Mouse (Mus musculus) heart, embryonic 15.5 days (tissue): ENCODE results near the gene Apopt1. TPM values are rescaled to one million over a fixed set of nuclear protein-coding genes. Genes with fewer than 3 reads are reported as not detected.
A peak's percentile ranks its signal among the peaks of the same experiment; 100 is the strongest.

Experiments used
- ATAC-seq: fragments of 200-750 bp; cut with Nextera tagmentation; replicated peaks from 2 replicates; pipeline ENCODE4 v1.8.0; 2017; ENCODE audit warnings: low read depth, moderate TSS enrichment; ENCODE audit not compliant: insufficient number of reproducible peaks, insufficient read depth, low FRiP score
- H3K27ac ChIP-seq: fragments of 300-500 bp; sonication (generic); 2 replicates; pipeline ENCODE4 v1.5.1; 2015; ENCODE audit warnings: mild to moderate bottlenecking, inconsistent platforms
- H3K27me3 ChIP-seq: fragments of 300-500 bp; sonication (generic); 2 replicates; pipeline ENCODE4 v1.6.1; 2015; ENCODE audit warnings: inconsistent platforms
- H3K36me3 ChIP-seq: fragments of 300-500 bp; sonication (generic); 2 replicates; pipeline ENCODE4 v1.6.1; 2015; ENCODE audit warnings: mild to moderate bottlenecking, inconsistent platforms
- H3K4me1 ChIP-seq: fragments of 300-500 bp; sonication (generic); replicated peaks from 2 replicates; pipeline ENCODE4 v1.6.1; 2015; ENCODE audit warnings: inconsistent platforms
- H3K4me2 ChIP-seq: fragments of 300-500 bp; sonication (generic); 2 replicates; pipeline ENCODE4 v1.6.1; 2015; ENCODE audit warnings: inconsistent platforms, mild to moderate bottlenecking, moderate library complexity
- H3K4me3 ChIP-seq: fragments of 300-500 bp; sonication (generic); 2 replicates; pipeline ENCODE4 v1.5.1; 2015; ENCODE audit warnings: mild to moderate bottlenecking, inconsistent platforms
- H3K9ac ChIP-seq: fragments of 300-500 bp; sonication (generic); 2 replicates; pipeline ENCODE4 v1.6.1; 2015; ENCODE audit warnings: mild to moderate bottlenecking, inconsistent platforms
- H3K9me3 ChIP-seq: fragments of 300-500 bp; sonication (generic); replicated peaks from 2 replicates; pipeline ENCODE4 v1.6.1; 2016; ENCODE audit warnings: inconsistent platforms
- WGBS: fragments of 180-500 bp; shearing (Covaris S2); methylation state at CpG from one replicate; pipeline ENCODE4 v1.1.7; 2015; ENCODE audit warnings: mixed read lengths; 5-methylcytosine and 5-hydroxymethylcytosine counted together
- polyA plus RNA-seq: library from polyadenylated mRNA; unstranded; fragments of >200 nt; fragmentation: Nextera tagmentation; extraction: Ambion mirVana; gene quantifications from 2 replicates; pipeline ENCODE4 v1.2.1, GENCODE M21; 2015

Gene Apopt1
- polyA plus RNA-seq, 1 experiment from 2014 or later: 41.5 TPM

DNA sequence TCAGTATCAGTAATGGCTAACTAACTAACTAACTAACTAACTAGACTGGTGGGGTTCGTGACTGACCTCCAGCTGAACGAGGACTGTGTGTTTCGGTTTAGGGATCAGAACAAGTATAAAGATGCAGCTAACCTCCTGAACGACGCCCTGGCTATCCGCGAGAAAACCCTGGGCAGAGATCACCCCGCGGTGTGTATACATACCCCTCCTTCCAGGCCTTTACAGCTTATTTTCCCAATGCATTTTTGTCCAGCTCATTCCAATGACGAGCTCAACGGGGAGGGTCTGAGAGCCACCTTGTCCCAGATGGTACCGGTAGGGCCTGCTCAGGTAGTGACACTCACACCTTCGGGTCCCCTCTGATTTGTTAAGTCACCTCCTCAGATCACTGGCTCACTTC, 64.9 kb downstream of the Apopt1 start:
- Histone ChIP-seq H3K4me3 (no peak overlapping the region), H3K27me3 (no peaks in the 10 kb centered on the region), H3K4me2 (no peak overlapping the region), H3K9ac (no peak overlapping the region), H3K27ac (no peak overlapping the region), H3K9me3 (no peaks in the 10 kb centered on the region), H3K4me1 (no peaks in the 10 kb centered on the region; the same call in 1 of the 2 replicates), H3K36me3 (peaks cover 96% of the 10 kb centered on the region)
- 90% methylated on average over 13 of the region's 13 CpGs for WGBS
- ATAC-seq: no peak

DNA sequence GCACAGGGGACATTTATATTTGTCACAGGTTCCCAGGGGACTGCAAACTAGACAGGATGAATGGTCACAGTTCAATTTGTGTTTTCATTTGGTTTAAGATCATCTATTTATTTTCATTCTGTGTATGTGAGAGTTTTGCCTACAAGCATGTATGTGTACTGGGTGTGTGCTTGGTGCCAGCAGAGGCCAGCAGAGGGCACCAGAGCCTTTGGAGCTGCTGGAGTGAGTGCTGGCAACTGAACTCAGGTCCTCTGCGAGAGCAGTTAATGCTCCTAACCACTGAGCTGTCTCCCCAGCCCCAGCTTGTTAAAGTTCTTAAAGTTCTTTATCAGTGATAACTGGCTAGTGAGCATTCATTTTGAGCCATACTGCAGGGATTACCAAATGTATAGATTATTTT, 66.5 kb downstream of the Apopt1 start:
- Histone ChIP-seq H3K9me3 (no peaks in the 10 kb centered on the region), H3K4me1 (no peaks in the 10 kb centered on the region; the same call in 1 of the 2 replicates), H3K27ac (no peak overlapping the region), H3K27me3 (no peaks in the 10 kb centered on the region), H3K4me3 (no peak overlapping the region), H3K9ac (no peak overlapping the region), H3K36me3 (peaks cover 94% of the 10 kb centered on the region), H3K4me2 (no peak overlapping the region)
- 100% methylated on average over 1 of the region's 1 CpGs for WGBS
- no peak for ATAC-seq

DNA sequence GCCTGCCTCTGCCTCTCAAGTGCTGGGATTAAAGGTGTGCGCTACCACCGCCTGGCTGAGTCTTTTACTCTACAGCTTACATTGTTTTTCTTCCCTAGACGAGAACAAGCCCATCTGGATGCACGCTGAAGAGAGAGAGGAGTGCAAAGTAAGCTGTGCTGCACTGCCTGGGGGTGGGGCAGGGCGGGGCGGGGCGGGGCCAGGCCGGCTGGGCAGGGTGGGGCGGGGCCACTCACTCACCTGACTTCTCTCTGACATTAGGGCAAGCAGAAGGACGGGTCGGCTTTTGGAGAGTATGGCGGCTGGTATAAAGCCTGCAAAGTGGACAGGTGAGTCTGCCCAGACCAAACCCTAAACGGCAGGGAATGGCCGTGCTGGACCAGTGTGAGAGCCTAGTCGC, 72.1 kb downstream of the Apopt1 start:
- Histone ChIP-seq H3K27ac (no peak overlapping the region), H3K27me3 (no peaks in the 10 kb centered on the region), H3K9ac (no peak overlapping the region), H3K9me3 (no peaks in the 10 kb centered on the region), H3K4me2 (no peak overlapping the region), H3K4me3 (no peak overlapping the region), H3K4me1 (no peaks in the 10 kb centered on the region), H3K36me3 (peaks cover 94% of the 10 kb centered on the region)
- ATAC-seq: no peak
- WGBS: 71% methylated on average over 15 of the region's 15 CpGs

DNA sequence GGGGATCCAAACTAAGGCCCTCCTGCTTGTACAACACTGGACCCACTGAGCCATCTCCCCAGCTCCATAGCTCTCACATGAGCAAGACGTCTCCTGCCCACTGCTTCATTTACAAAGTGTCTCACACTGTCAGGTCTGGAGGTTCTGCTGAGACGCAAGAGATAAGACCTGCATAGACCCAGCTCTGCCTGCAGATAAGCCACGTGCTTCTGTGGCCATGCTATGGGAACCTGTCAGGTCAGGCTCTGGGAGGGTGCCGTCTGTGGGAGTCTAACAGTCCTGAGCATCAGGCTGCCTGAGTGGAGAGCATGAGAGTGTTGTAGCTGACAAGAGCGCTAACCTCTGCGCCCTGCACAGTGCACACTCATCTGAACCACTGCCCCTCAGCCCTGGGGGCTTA, 74.0 kb downstream of the Apopt1 start:
- WGBS: 59% methylated on average over 6 of the region's 6 CpGs
- ATAC-seq: no peak
- Histone ChIP-seq H3K4me3 (no peak overlapping the region), H3K4me2 (no peak overlapping the region), H3K9ac (no peak overlapping the region), H3K9me3 (no peaks in the 10 kb centered on the region), H3K27ac (no peak overlapping the region), H3K4me1 (no peaks in the 10 kb centered on the region), H3K36me3 (peaks cover 95% of the 10 kb centered on the region), H3K27me3 (no peaks in the 10 kb centered on the region)

DNA sequence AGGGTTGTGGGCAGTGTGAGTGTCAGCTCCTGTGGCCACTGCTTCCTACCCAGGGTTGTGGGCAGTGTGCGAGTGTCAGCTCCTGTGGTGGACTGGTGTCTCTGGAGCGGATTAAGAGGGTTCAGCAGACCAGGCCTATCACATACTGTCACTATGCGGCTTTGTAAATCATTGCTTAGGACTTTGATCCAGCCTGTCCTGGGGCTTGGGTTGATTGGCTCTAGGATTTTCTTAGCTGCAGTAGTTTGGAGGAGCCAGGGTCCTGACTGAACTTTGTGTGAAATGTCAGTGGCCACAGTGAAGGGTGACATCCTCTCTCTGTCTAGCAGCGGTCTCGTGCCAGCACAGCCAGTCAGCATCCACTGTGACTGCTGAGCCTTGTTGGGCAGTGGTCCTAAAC, 77.0 kb downstream of the Apopt1 start:
- H3K9me3 ChIP-seq: no peaks in the 10 kb centered on the region
- 93% methylated on average over 5 of the region's 5 CpGs for WGBS
- H3K27ac ChIP-seq: no peak overlapping the region
- no peak overlapping the region for H3K9ac ChIP-seq
- H3K4me2 ChIP-seq: no peak overlapping the region
- no peaks in the 10 kb centered on the region for H3K27me3 ChIP-seq
- H3K4me1 ChIP-seq: 0 out of 2 replicates have a peak, but pooled peaks cover 8% of the 10 kb centered on the region
- H3K4me3 ChIP-seq: no peak overlapping the region
- H3K36me3 ChIP-seq: peaks cover 91% of the 10 kb centered on the region
- ATAC-seq: no peak

DNA sequence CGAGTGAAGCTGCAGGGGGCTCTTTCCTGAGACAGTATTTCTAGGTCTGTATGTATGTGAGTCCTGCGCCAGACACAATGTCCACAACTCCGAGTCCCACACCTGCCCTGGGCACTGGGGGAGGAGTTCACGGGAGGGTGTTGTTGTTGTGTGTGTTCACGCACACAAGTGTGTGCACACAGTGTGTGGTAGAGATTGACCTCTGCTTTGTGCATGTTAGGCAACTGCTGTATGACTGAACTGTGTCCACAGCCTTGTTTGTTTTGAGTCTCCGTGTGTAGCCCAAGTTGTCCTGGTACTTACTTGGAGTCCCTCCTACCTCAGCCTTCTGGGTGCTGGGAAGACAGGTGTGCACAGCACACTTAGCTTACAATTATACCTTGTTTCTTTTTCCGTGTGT, 77.6 kb downstream of the Apopt1 start:
- Histone ChIP-seq H3K9ac (no peak overlapping the region), H3K9me3 (no peaks in the 10 kb centered on the region), H3K4me1 (0 out of 2 replicates have a peak, but pooled peaks cover 8% of the 10 kb centered on the region), H3K4me3 (no peak overlapping the region), H3K27me3 (no peaks in the 10 kb centered on the region), H3K27ac (no peak overlapping the region), H3K4me2 (no peak overlapping the region), H3K36me3 (peaks cover 91% of the 10 kb centered on the region)
- ATAC-seq: no peak
- WGBS: 89% methylated on average over 7 of the region's 7 CpGs

DNA sequence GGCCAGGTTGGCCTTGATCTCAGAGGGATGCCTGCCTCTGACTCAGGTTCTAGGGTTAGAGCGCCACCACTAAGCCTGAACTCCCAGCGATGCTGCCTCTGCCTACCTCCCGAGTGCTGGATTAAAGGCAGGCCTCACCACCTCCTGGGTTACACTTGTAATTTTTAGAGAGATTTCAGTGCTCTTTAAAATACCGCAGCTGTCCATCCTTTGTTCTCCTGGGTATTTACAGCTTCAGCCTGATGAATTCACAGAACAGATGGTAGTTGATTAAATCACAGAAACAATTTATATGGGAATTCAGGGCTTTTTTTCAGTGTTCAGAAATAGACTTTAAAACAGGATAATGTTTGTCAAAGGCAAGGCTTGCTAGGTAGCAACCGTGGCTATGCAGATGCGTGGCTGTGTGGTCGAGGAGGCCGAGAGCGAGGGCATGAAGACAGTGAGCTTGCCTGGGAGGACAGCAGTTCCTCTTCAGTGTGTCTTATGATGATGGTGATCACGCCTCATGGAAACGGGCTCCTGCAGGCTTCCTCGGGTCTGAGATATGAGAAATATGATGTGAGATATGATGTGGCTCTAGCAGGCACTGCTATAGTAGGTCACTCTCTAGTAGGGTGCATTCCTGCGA, 78.5 kb downstream of the Apopt1 start:
- H3K27me3 ChIP-seq: no peaks in the 10 kb centered on the region
- ATAC-seq: no peak
- WGBS: 89% methylated on average over 13 of the region's 13 CpGs
- H3K4me2 ChIP-seq: no peak overlapping the region
- H3K9me3 ChIP-seq: no peaks in the 10 kb centered on the region
- H3K9ac ChIP-seq: no peak overlapping the region
- H3K36me3 ChIP-seq: peaks cover 91% of the 10 kb centered on the region
- H3K4me3 ChIP-seq: no peak overlapping the region
- H3K27ac ChIP-seq: no peak overlapping the region
- 0 out of 2 replicates have a peak, but pooled peaks cover 8% of the 10 kb centered on the region for H3K4me1 ChIP-seq

DNA sequence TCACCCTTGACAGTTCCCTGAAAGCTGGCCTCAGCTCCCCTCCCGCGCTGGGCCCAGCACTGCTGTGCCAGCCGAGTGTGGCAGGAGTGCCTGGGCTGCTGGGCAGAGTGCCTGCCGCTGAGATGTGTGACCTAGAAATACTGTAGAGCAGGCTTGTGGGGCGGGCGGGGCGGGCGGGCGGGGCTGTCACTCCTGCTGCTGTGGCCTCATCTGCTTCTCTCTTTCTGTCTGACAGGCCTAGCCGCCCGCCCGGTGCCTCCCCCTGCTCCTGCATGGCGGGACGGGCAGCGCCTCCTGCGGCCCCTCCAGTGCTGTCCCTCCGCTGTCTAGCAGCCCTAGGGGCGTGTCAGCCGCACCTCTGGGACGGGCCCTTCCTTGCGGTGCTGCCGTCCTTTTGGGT, 81.0 kb downstream of the Apopt1 start:
- 0 out of 2 replicates have a peak, but pooled peaks cover 8% of the 10 kb centered on the region for H3K4me1 ChIP-seq
- H3K9ac ChIP-seq: no peak overlapping the region
- peak; percentile 53; the same call in 1 of the 2 replicates for ATAC-seq
- H3K27me3 ChIP-seq: no peaks in the 10 kb centered on the region
- no peak overlapping the region for H3K4me2 ChIP-seq
- H3K36me3 ChIP-seq: peaks cover 78% of the 10 kb centered on the region
- H3K4me3 ChIP-seq: no peak overlapping the region
- H3K27ac ChIP-seq: peak overlapping the region; percentile 41
- WGBS: 59% methylated on average over 19 of the region's 22 CpGs
- H3K9me3 ChIP-seq: no peaks in the 10 kb centered on the region

DNA sequence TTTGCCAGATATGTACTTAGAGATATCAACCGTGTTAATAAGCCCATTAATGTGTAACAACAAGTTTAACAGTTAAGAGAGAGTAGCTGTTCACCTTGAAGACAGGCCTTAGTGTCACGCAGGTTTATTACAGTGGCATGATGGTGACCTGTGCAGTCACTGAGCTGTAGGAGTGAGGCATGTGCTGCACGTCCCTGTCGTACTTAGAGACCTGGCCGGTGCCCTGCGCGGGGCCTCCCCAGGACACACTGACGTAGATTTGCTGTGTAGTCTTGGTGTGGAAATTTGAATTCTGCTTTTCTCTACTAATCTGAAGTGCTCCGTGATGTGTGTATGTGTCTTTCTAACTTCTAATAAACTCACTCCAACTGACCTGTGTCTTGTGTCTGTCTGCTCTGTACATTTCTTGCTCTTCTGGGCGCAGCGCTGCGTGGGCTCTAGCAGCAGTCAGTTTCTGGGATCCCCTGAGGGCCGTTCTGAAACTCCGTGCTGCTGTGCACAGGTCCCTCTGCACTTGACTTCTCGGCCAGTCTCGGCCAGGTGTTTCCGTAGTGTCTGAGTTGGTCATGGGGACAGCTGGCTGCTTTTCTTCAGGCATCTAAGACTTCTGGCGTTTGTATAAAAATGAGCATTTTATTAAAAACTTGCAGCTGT, 81.6 kb downstream of the Apopt1 start:
- H3K36me3 ChIP-seq: peaks cover 77% of the 10 kb centered on the region
- H3K9ac ChIP-seq: no peak overlapping the region
- H3K4me1 ChIP-seq: 0 out of 2 replicates have a peak, but pooled peaks cover 8% of the 10 kb centered on the region
- H3K4me3 ChIP-seq: no peak overlapping the region
- 92% methylated on average over 18 of the region's 18 CpGs for WGBS
- no peak overlapping the region for H3K4me2 ChIP-seq
- 0 out of 2 replicates have a peak overlapping the region, but pooled peaks have one; percentile 41 for H3K27ac ChIP-seq
- H3K27me3 ChIP-seq: no peaks in the 10 kb centered on the region
- no peak for ATAC-seq
- H3K9me3 ChIP-seq: no peaks in the 10 kb centered on the region

DNA sequence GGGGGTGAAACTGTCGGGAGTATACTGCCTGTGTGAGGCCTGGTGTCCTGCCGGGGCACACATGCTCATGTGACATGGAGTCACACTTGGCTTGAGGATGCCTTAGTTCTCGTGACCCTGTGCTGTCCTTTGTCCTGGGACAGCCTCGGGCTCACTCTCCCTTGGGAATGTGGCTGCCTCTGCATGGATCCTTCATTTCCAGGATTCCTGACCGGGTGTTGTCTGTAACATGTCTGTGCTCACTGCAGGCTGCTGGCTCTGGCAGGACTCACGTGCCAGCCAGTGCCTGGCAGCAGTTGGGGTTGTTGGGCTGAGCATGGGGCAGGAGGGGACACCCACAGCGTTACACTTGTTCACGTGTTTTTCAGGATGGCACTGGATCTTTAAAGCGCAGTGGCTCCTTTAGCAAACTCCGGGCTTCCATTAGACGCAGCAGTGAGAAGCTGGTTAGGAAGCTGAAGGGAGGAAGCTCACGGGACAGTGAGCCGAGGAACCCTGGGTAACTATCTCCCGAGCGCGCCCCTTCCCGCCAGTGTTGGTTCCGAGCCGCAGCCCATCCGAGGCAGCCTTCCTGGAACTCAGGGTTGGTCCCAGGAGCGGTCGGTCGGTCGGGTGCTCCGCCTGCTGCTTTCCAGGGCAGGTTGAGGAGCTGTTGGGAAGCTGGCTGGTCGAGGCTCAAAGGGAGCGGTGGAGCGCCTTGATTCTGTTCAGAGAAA, 82.3 kb downstream of the Apopt1 start:
- no peak overlapping the region for H3K27ac ChIP-seq
- no peak overlapping the region for H3K4me2 ChIP-seq
- no peaks in the 10 kb centered on the region for H3K27me3 ChIP-seq
- WGBS: 83% methylated on average over 28 of the region's 28 CpGs
- H3K4me1 ChIP-seq: peaks cover 13% of the 10 kb centered on the region
- peaks cover 76% of the 10 kb centered on the region for H3K36me3 ChIP-seq
- H3K4me3 ChIP-seq: no peak overlapping the region
- H3K9me3 ChIP-seq: no peaks in the 10 kb centered on the region
- ATAC-seq: no peak
- no peak overlapping the region for H3K9ac ChIP-seq

DNA sequence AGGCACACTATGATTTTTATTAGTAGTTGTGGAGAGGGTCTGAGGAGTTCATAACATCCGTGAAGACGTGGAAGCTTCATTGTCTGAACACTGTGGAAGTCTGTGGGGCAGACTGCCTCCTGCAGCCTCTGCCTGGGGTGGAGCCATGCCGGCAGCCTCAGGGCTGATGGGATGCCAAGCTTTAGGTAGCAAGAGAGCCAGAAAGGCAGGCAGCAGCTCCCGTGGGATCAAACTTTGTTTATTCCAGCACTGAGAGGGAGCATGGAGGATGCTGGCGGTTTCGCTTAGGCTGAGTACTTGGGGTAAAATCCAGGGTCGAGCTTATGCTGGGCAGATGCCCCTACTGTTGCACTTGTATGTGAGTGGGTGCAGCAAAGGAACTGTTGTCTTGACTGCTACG, 84.2 kb downstream of the Apopt1 start:
- ATAC-seq: no peak
- no peak overlapping the region for H3K4me3 ChIP-seq
- no peaks in the 10 kb centered on the region for H3K9me3 ChIP-seq
- peaks cover 72% of the 10 kb centered on the region for H3K36me3 ChIP-seq
- peaks cover 18% of the 10 kb centered on the region for H3K4me1 ChIP-seq
- no peaks in the 10 kb centered on the region for H3K27me3 ChIP-seq
- no peak overlapping the region for H3K4me2 ChIP-seq
- H3K27ac ChIP-seq: no peak overlapping the region
- H3K9ac ChIP-seq: no peak overlapping the region
- WGBS: 89% methylated on average over 8 of the region's 8 CpGs
